Mouse (Mus musculus) hindbrain, postnatal 0 days (tissue): ENCODE measurements at regions not wholly inside any gene's neighbourhood (a gene's known extent, or its start where the extent isn't known, plus 50 kb on each side); places are given as distances from the start of the nearest gene placed in this dataset.

Source experiments
- ATAC-seq: fragments of 200-750 bp; cut with Nextera tagmentation; 2 replicates; pipeline ENCODE4 v1.8.0; 2017; ENCODE audit warnings: mild to moderate bottlenecking, moderate TSS enrichment, moderate library complexity
- DNase-seq: peaks from one replicate; pipeline ENCODE4 v3.0.0-alpha.2; 2015; ENCODE audit warnings: low spot score
- H3K27ac ChIP-seq: fragments of 300-500 bp; sonication (generic); 2 replicates; pipeline ENCODE4 v1.5.1; 2014; ENCODE audit warnings: mild to moderate bottlenecking
- H3K27me3 ChIP-seq: fragments of 300-500 bp; sonication (generic); 2 replicates; pipeline ENCODE4 v1.6.1; 2014; ENCODE audit warnings: low read length, mixed read lengths; ENCODE audit not compliant: insufficient read depth
- H3K36me3 ChIP-seq: fragments of 300-500 bp; sonication (generic); 2 replicates; pipeline ENCODE4 v1.6.1; 2014; ENCODE audit warnings: low read length, mixed read lengths; ENCODE audit not compliant: insufficient read depth
- H3K4me1 ChIP-seq: fragments of 300-500 bp; sonication (generic); 2 replicates; pipeline ENCODE4 v1.6.1; 2014; ENCODE audit warnings: antibody characterized with exemption, low read length, mixed read lengths; ENCODE audit not compliant: insufficient read depth
- H3K4me2 ChIP-seq: fragments of 300-500 bp; sonication (generic); 2 replicates; pipeline ENCODE4 v1.6.1; 2014; ENCODE audit warnings: low read depth, mild to moderate bottlenecking, low read length, moderate library complexity, mixed read lengths
- H3K4me3 ChIP-seq: fragments of 300-500 bp; sonication (generic); 2 replicates; pipeline ENCODE4 v1.5.1; 2014; ENCODE audit warnings: low read length
- H3K9ac ChIP-seq: fragments of 300-500 bp; sonication (generic); replicated peaks from 2 replicates; pipeline ENCODE4 v1.6.1; 2014; ENCODE audit warnings: mild to moderate bottlenecking, low read length, moderate library complexity, mixed read lengths
- H3K9me3 ChIP-seq: fragments of 300-500 bp; sonication (generic); 2 replicates; pipeline ENCODE4 v1.6.1; 2016; ENCODE audit warnings: low read length, mixed read lengths
- CTCF ChIP-seq: IDR thresholded peaks from 2 replicates; pipeline ENCODE4 v1.5.1; 2016; ENCODE audit warnings: antibody characterized with exemption, control low read depth, low read depth
- WGBS: fragments of 180-500 bp; shearing (Covaris S2); extraction: QIAGEN DNeasy Blood & Tissue Kit; methylation state at CpG from one replicate; pipeline ENCODE4 v1.1.7; 2014; 5-methylcytosine and 5-hydroxymethylcytosine counted together

DNA sequence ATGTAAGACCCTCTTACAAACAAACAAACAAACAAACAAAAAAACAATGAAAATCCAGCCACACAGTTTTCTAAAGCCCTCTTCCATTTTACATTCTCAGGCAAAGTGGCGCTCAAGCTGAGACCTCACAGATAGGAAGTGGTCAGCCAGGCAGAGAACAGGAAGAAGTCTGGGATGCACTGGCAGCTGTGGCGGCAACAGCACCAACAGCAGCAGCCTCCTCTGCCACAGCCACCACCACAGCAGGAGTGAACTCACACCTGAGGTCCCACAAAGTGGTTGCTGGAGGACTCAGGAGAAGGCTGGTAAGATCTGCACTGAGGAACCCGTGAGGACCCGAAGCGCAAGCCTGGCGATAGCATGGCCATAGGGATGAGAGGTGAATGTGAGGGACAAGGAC, 156.3 kb downstream of the Grm4 start:
- no peak overlapping the region for H3K4me3 ChIP-seq
- H3K9me3 ChIP-seq, result no peaks in the 10 kb centered on the region
- H3K4me1 ChIP-seq, result peaks cover 4% of the 10 kb centered on the region; the same call in 1 of the 2 replicates
- DNase-seq (no peak), ATAC-seq (no peak)
- no peak overlapping the region for H3K27ac ChIP-seq
- H3K9ac ChIP-seq, result no peak overlapping the region
- no peak for TF ChIP-seq CTCF
- H3K4me2 ChIP-seq, result no peak overlapping the region
- WGBS, result 91% methylated on average over 6 of the region's 6 CpGs
- H3K36me3 ChIP-seq, result no peaks in the 10 kb centered on the region
- H3K27me3 ChIP-seq, result no peaks in the 10 kb centered on the region

DNA sequence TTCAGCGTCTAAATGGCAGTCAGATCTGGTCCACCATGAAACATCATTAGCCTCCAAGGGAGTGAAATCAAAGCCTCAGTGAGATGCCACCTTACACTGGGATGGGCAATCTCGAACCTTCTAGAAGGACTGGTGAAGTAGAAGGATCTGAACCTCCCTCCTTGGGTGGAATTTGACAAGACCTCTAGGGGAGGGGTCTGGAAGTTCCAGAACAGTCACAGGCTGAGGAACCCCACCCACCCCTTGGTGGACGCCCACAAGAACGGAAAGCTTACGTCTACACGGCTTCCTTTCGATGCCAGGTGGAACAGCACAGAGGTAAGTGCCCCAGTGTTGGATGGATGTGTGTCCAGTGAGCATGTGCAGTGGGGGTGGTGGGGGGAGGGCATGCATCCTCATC, 156.9 kb downstream of the Grm4 start:
- ATAC-seq (no peak), DNase-seq (no peak)
- WGBS, result 89% methylated on average over 7 of the region's 7 CpGs
- Histone ChIP-seq H3K36me3 (no peaks in the 10 kb centered on the region), H3K9me3 (no peaks in the 10 kb centered on the region), H3K9ac (no peak overlapping the region), H3K4me2 (no peak overlapping the region), H3K27me3 (no peaks in the 10 kb centered on the region), H3K4me1 (peaks cover 4% of the 10 kb centered on the region; the same call in 1 of the 2 replicates), H3K27ac (no peak overlapping the region), H3K4me3 (no peak overlapping the region)
- no peak for TF ChIP-seq CTCF

DNA sequence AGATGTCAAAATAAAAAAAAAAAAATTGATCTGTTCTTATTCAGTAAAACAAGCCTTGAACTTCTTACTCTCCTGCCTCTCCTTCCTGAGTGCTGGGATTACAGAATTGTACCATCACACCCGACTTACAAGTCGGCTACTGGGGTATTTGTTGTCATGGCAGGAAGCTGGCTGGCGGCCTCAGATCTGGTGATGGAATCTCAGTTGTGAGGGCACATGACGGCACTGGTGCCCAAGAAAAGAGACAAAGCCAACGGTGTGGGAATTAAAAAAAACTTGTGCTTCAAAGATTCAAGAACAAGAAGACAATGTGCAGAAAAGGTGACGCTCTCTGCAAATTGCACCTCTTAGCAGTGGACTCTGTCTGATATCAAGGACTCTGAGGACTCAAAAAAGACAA, 157.3 kb downstream of the Grm4 start:
- DNase-seq (no peak), ATAC-seq (no peak)
- Histone ChIP-seq H3K4me3 (no peak overlapping the region), H3K36me3 (no peaks in the 10 kb centered on the region), H3K4me2 (no peak overlapping the region), H3K27ac (no peak overlapping the region), H3K9ac (no peak overlapping the region), H3K4me1 (peaks cover 4% of the 10 kb centered on the region; the same call in 1 of the 2 replicates), H3K9me3 (no peaks in the 10 kb centered on the region), H3K27me3 (no peaks in the 10 kb centered on the region)
- WGBS, result 64% methylated on average over 6 of the region's 6 CpGs
- TF ChIP-seq CTCF, result no peak

DNA sequence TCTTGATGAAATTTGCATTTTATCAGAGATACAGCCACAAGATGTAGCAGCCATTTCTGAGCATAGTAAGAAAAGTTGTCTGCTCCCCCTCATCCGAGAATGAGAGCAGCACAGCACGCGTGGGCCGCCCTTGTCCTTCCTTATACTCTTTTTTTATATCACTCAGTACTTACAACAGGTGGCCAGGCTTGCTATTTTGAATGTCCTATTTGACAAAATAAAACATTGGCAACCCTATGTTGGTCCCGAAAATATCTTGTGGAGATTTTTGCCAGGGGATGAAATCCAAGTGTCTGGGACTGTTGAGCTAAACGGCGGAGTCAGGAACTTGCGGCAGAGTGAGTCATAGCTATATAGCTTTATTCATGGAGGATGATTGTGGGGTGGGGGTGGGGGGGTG, 158.0 kb upstream of the Lemd2 start:
- 90% methylated on average over 8 of the region's 8 CpGs for WGBS
- ATAC-seq, result no peak
- no peak for TF ChIP-seq CTCF

DNA sequence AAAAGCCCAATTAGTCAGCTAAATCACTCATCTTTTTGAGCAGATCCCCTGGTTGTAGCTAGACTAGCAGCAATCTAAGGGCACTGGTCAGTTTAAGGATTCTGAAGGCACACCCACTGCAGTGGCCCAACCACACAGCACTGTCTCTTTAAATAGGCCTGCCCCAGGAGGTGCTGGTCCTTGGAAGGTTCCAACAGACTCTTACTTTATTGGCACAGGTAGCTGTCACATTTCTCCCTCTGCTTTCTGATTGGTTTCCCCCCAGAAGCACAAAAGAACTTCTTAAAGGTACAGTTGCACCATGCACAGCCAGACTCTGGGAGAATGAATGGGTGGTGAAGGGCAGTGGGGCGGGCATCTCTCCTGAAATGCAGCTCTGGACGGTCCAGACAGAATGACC, 157.1 kb upstream of the Lemd2 start:
- H3K9ac ChIP-seq, result no peak overlapping the region
- H3K27ac ChIP-seq, result no peak overlapping the region
- H3K36me3 ChIP-seq, result no peaks in the 10 kb centered on the region
- H3K4me1 ChIP-seq, result peaks cover 4% of the 10 kb centered on the region; the same call in 1 of the 2 replicates
- no peaks in the 10 kb centered on the region for H3K27me3 ChIP-seq
- H3K9me3 ChIP-seq, result no peaks in the 10 kb centered on the region
- no peak for TF ChIP-seq CTCF
- peak; percentile 78 for DNase-seq
- H3K4me3 ChIP-seq, result no peak overlapping the region
- no peak overlapping the region for H3K4me2 ChIP-seq
- WGBS, result 76% methylated on average over 2 of the region's 2 CpGs
- ATAC-seq, result peak; percentile 45; the same call in 1 of the 2 replicates

More for the DNA sequence above, 158.0 kb upstream of the Lemd2 start:
- Histone ChIP-seq H3K27ac (no peak overlapping the region), H3K36me3 (no peaks in the 10 kb centered on the region), H3K4me1 (peaks cover 4% of the 10 kb centered on the region; the same call in 1 of the 2 replicates), H3K4me3 (no peak overlapping the region), H3K9me3 (no peaks in the 10 kb centered on the region), H3K4me2 (no peak overlapping the region), H3K9ac (no peak overlapping the region), H3K27me3 (no peaks in the 10 kb centered on the region)
- no peak for DNase-seq

DNA sequence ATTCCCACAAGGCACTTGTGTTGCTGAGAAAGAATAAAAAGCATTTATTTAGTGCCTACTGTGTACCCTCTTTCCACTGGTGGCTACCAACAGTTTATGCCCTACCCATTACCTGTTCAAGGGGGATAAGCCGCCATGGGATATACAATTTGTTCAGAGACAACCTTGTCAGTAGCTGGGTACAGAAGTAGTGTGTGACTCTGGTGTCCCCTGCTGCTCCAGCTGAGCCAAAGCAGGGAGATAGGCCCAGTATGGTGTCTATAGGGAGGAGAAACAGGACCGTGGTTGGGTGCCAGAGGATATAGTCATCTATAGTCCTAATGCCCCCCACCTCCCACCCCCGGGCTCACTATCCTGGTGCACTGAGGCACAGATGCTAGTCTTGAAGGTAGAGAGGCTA, 152.6 kb upstream of the Lemd2 start:
- H3K9me3 ChIP-seq, result no peaks in the 10 kb centered on the region
- H3K4me1 ChIP-seq, result peaks cover 4% of the 10 kb centered on the region; the same call in 1 of the 2 replicates
- ATAC-seq (no peak), DNase-seq (no peak)
- H3K27ac ChIP-seq, result no peak overlapping the region
- H3K9ac ChIP-seq, result no peak overlapping the region
- H3K36me3 ChIP-seq, result no peaks in the 10 kb centered on the region
- 83% methylated on average over 3 of the region's 3 CpGs for WGBS
- no peak overlapping the region for H3K4me3 ChIP-seq
- no peaks in the 10 kb centered on the region for H3K27me3 ChIP-seq
- peak; percentile 52; the same call in 1 of the 2 replicates for TF ChIP-seq CTCF
- no peak overlapping the region for H3K4me2 ChIP-seq

DNA sequence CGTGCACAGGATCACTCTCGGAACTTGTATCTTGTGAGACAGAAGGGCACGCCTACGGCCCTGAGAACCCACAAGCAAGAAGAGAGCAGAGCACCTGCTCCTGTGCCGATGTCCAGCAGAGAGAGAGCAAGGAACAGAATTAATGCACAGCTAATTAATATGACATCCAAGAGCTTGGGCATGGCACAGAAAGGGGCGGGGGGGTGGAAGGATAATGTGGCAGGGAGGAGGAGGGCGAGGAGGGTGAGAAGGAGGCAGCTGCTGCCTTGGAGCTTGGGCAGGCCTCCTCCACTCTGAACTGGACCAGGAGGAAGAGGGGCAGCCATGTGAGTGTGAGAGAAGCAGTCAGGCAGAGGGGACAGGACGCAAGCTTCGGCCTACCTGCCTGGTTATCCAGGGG, 151.4 kb upstream of the Lemd2 start:
- Histone ChIP-seq H3K4me2 (no peak overlapping the region), H3K9me3 (no peaks in the 10 kb centered on the region), H3K4me3 (no peak overlapping the region), H3K36me3 (no peaks in the 10 kb centered on the region), H3K9ac (no peak overlapping the region), H3K4me1 (no peaks in the 10 kb centered on the region), H3K27me3 (no peaks in the 10 kb centered on the region), H3K27ac (no peak overlapping the region)
- WGBS, result 65% methylated on average over 9 of the region's 9 CpGs
- DNase-seq (peak; percentile 60), ATAC-seq (0 out of 2 replicates have a peak, but pooled peaks have one; percentile 53)
- TF ChIP-seq CTCF, result no peak
